Mouse (Mus musculus): ENCODE measurements around the gene Tollip. TPM values are rescaled to one million over a fixed set of nuclear protein-coding genes. Genes with fewer than 3 reads are reported as not detected.

Gene Tollip
- total RNA-seq, 2 experiments from 2014 or later = 142 to 160 TPM

GRCm38 (mm10) chr7:141835941-141836340 lies 82.4 kb downstream of the Tollip start:
- no peak for DNase-seq (ENCODE audit: low spot score in 2 of 2)
- intact Hi-C loops (cut with DNase I) = no loop called here

Other genes starting within 250 kb of the Tollip start
- under 1 TPM; 0.55 to 0.70 TPM for gene Muc2, start 228.2 kb downstream of the Tollip start, total RNA-seq (2021)
- not detected for gene Muc5ac, start 129.5 kb downstream of the Tollip start, total RNA-seq (2021)
- not detected for gene Muc5b, start 79.4 kb downstream of the Tollip start, total RNA-seq (2021)
- 100 to 1,000 TPM; 200 to 202 TPM for gene Brsk2, start 31.2 kb upstream of the Tollip start, total RNA-seq (2021)
- gene Mob2, start 142.6 kb upstream of the Tollip start, total RNA-seq (2021) = 10 to 100 TPM; 26.4 to 31.7 TPM
- 100 to 1,000 TPM; 154 to 171 TPM for gene Dusp8, start 177.3 kb upstream of the Tollip start, total RNA-seq (2021)
- gene Gm45618, start 202.2 kb upstream of the Tollip start, total RNA-seq (2021) = not detected
- gene Gm39115, start 217.5 kb upstream of the Tollip start, total RNA-seq (2021) = not detected
- gene Gm45337, start 226.1 kb upstream of the Tollip start, total RNA-seq (2021) = not detected
- gene Gm29735, start 238.6 kb upstream of the Tollip start, total RNA-seq (2021) = not detected
- not detected for gene Gm4553, start 247.2 kb upstream of the Tollip start, total RNA-seq (2021)